Mouse (Mus musculus): ENCODE data around the gene Tspan11. TPM values are rescaled to one million over a fixed set of nuclear protein-coding genes. Genes with fewer than 3 reads are reported as not detected.

Gene Tspan11
- polyA plus RNA-seq, 1 experiment: not detected

GRCm38 (mm10) chr6:127888581-127888980 lies 1.2 kb downstream of the Tspan11 start:
- no peak for TF ChIP-seq CTCF (IDR thresholded peaks at IDR 0.05; ENCODE audit: control insufficient read depth, insufficient read depth, low read length)
- TF ChIP-seq POLR2A (IDR thresholded peaks at IDR 0.05; ENCODE audit: borderline replicate concordance, control insufficient read depth, low read depth, low read length): no peak
- Histone ChIP-seq H3K4me1 (ENCODE audit: control insufficient read depth, insufficient read depth, low read length) (no peaks in the 10 kb centered on the region), H3K4me3 (replicated peaks; ENCODE audit: control insufficient read depth, low read depth, low read length) (no peak overlapping the region), H3K27ac (ENCODE audit: control insufficient read depth, insufficient read depth, low read depth, low read length, poor library complexity) (no peak overlapping the region)
- WGBS: 60% methylated on average over 3 of the region's 3 CpGs

GRCm38 (mm10) chr6:127893611-127894010 lies 6.2 kb downstream of the Tspan11 start:
- no peak overlapping the region for H3K4me3 ChIP-seq (replicated peaks; ENCODE audit: control insufficient read depth, low read depth, low read length)
- TF ChIP-seq CTCF (IDR thresholded peaks at IDR 0.05; ENCODE audit: control insufficient read depth, insufficient read depth, low read length) (no peak), POLR2A (IDR thresholded peaks at IDR 0.05; ENCODE audit: borderline replicate concordance, control insufficient read depth, low read depth, low read length) (no peak)
- H3K27ac ChIP-seq (ENCODE audit: control insufficient read depth, insufficient read depth, low read depth, low read length, poor library complexity): no peak overlapping the region; the same call in 1 of the 2 replicates
- WGBS: 38% methylated on average over 6 of the region's 6 CpGs
- H3K4me1 ChIP-seq (ENCODE audit: control insufficient read depth, insufficient read depth, low read length): no peaks in the 10 kb centered on the region

- WGBS: 29% methylated on average over 6 of the region's 6 CpGs
- Histone ChIP-seq H3K4me1 (ENCODE audit: control insufficient read depth, insufficient read depth, low read length) (no peaks in the 10 kb centered on the region), H3K27ac (ENCODE audit: control insufficient read depth, insufficient read depth, low read depth, low read length, poor library complexity) (no peak overlapping the region), H3K4me3 (replicated peaks; ENCODE audit: control insufficient read depth, low read depth, low read length) (no peak overlapping the region)
- no peak for TF ChIP-seq CTCF (IDR thresholded peaks at IDR 0.05; ENCODE audit: control insufficient read depth, insufficient read depth, low read length)
- no peak for TF ChIP-seq POLR2A (IDR thresholded peaks at IDR 0.05; ENCODE audit: borderline replicate concordance, control insufficient read depth, low read depth, low read length)
Measured at GRCm38 (mm10) chr6:127894999-127895398, 7.6 kb downstream of the Tspan11 start.

- 86% methylated on average over 3 of the region's 3 CpGs for WGBS
- Histone ChIP-seq H3K27ac (ENCODE audit: control insufficient read depth, insufficient read depth, low read depth, low read length, poor library complexity) (no peak overlapping the region), H3K4me3 (replicated peaks; ENCODE audit: control insufficient read depth, low read depth, low read length) (no peak overlapping the region), H3K4me1 (ENCODE audit: control insufficient read depth, insufficient read depth, low read length) (no peaks in the 10 kb centered on the region)
- no peak for TF ChIP-seq POLR2A (IDR thresholded peaks at IDR 0.05; ENCODE audit: borderline replicate concordance, control insufficient read depth, low read depth, low read length)
- no peak for TF ChIP-seq CTCF (IDR thresholded peaks at IDR 0.05; ENCODE audit: control insufficient read depth, insufficient read depth, low read length)
Measured at GRCm38 (mm10) chr6:127896425-127896824, 9.0 kb downstream of the Tspan11 start.

GRCm38 (mm10) chr6:127897342-127897741 lies 10.0 kb downstream of the Tspan11 start:
- no peaks in the 10 kb centered on the region for H3K4me1 ChIP-seq (ENCODE audit: control insufficient read depth, insufficient read depth, low read length)
- H3K27ac ChIP-seq (ENCODE audit: control insufficient read depth, insufficient read depth, low read depth, low read length, poor library complexity): no peak overlapping the region
- WGBS: 88% methylated on average over 3 of the region's 3 CpGs
- H3K4me3 ChIP-seq (replicated peaks; ENCODE audit: control insufficient read depth, low read depth, low read length): no peak overlapping the region
- TF ChIP-seq POLR2A (IDR thresholded peaks at IDR 0.05; ENCODE audit: borderline replicate concordance, control insufficient read depth, low read depth, low read length) (no peak), CTCF (IDR thresholded peaks at IDR 0.05; ENCODE audit: control insufficient read depth, insufficient read depth, low read length) (no peak)

GRCm38 (mm10) chr6:127900062-127900461 lies 12.7 kb downstream of the Tspan11 start:
- Histone ChIP-seq H3K4me1 (ENCODE audit: control insufficient read depth, insufficient read depth, low read length) (no peaks in the 10 kb centered on the region), H3K27ac (ENCODE audit: control insufficient read depth, insufficient read depth, low read depth, low read length, poor library complexity) (no peak overlapping the region), H3K4me3 (replicated peaks; ENCODE audit: control insufficient read depth, low read depth, low read length) (no peak overlapping the region)
- TF ChIP-seq POLR2A (IDR thresholded peaks at IDR 0.05; ENCODE audit: borderline replicate concordance, control insufficient read depth, low read depth, low read length) (no peak), CTCF (IDR thresholded peaks at IDR 0.05; ENCODE audit: control insufficient read depth, insufficient read depth, low read length) (no peak)
- WGBS: 74% methylated on average over 6 of the region's 6 CpGs

GRCm38 (mm10) chr6:127901261-127901660 lies 13.9 kb downstream of the Tspan11 start:
- no peak overlapping the region for H3K4me3 ChIP-seq (replicated peaks; ENCODE audit: control insufficient read depth, low read depth, low read length)
- no peaks in the 10 kb centered on the region for H3K4me1 ChIP-seq (ENCODE audit: control insufficient read depth, insufficient read depth, low read length)
- 78% methylated on average over 3 of the region's 3 CpGs for WGBS
- no peak for TF ChIP-seq POLR2A (IDR thresholded peaks at IDR 0.05; ENCODE audit: borderline replicate concordance, control insufficient read depth, low read depth, low read length)
- TF ChIP-seq CTCF (IDR thresholded peaks at IDR 0.05; ENCODE audit: control insufficient read depth, insufficient read depth, low read length): no peak
- H3K27ac ChIP-seq (ENCODE audit: control insufficient read depth, insufficient read depth, low read depth, low read length, poor library complexity): no peak overlapping the region

GRCm38 (mm10) chr6:127901669-127902068 lies 14.3 kb downstream of the Tspan11 start:
- H3K27ac ChIP-seq (ENCODE audit: control insufficient read depth, insufficient read depth, low read depth, low read length, poor library complexity): no peak overlapping the region
- no peaks in the 10 kb centered on the region for H3K4me1 ChIP-seq (ENCODE audit: control insufficient read depth, insufficient read depth, low read length)
- TF ChIP-seq POLR2A (IDR thresholded peaks at IDR 0.05; ENCODE audit: borderline replicate concordance, control insufficient read depth, low read depth, low read length) (no peak), CTCF (IDR thresholded peaks at IDR 0.05; ENCODE audit: control insufficient read depth, insufficient read depth, low read length) (no peak)
- no peak overlapping the region for H3K4me3 ChIP-seq (replicated peaks; ENCODE audit: control insufficient read depth, low read depth, low read length)
- 88% methylated on average over 5 of the region's 5 CpGs for WGBS

GRCm38 (mm10) chr6:127902559-127902958 lies 15.2 kb downstream of the Tspan11 start:
- H3K4me3 ChIP-seq (replicated peaks; ENCODE audit: control insufficient read depth, low read depth, low read length): no peak overlapping the region
- no peaks in the 10 kb centered on the region for H3K4me1 ChIP-seq (ENCODE audit: control insufficient read depth, insufficient read depth, low read length)
- 75% methylated on average over 8 of the region's 8 CpGs for WGBS
- no peak overlapping the region for H3K27ac ChIP-seq (ENCODE audit: control insufficient read depth, insufficient read depth, low read depth, low read length, poor library complexity)
- TF ChIP-seq CTCF (IDR thresholded peaks at IDR 0.05; ENCODE audit: control insufficient read depth, insufficient read depth, low read length) (no peak), POLR2A (IDR thresholded peaks at IDR 0.05; ENCODE audit: borderline replicate concordance, control insufficient read depth, low read depth, low read length) (no peak)

Measured in bone marrow, adult 2 months (tissue).